Mouse (Mus musculus) intestine, embryonic 14.5 days (tissue): Measurements from ENCODE around the gene Gpr55. TPM values are rescaled to one million over a fixed set of nuclear protein-coding genes. Genes with fewer than 3 reads are reported as not detected.

ENCODE experiments used
- ATAC-seq: fragments of 200-750 bp; cut with Nextera tagmentation; replicated peaks from 2 replicates; pipeline ENCODE4 v1.8.0; 2017; ENCODE audit warnings: low read depth, moderate number of reproducible peaks, moderate TSS enrichment, moderate library complexity; ENCODE audit not compliant: low FRiP score, low TSS enrichment
- DNase-seq: peaks from one replicate; pipeline ENCODE4 v3.0.0-alpha.2; 2018; ENCODE audit warnings: low spot score
- H3K27ac ChIP-seq: fragments of 300-500 bp; sonication (generic); 2 replicates; pipeline ENCODE4 v1.5.1; 2014; ENCODE audit warnings: low read depth, mild to moderate bottlenecking, control low read depth
- H3K27me3 ChIP-seq: fragments of 300-500 bp; sonication (generic); replicated peaks from 2 replicates; pipeline ENCODE4 v1.6.1; 2014; ENCODE audit warnings: low read length, control low read depth; ENCODE audit not compliant: control insufficient read depth, insufficient read depth
- H3K36me3 ChIP-seq: fragments of 300-500 bp; sonication (generic); 2 replicates; pipeline ENCODE4 v1.6.1; 2014; ENCODE audit warnings: low read length, control low read depth; ENCODE audit not compliant: control insufficient read depth, insufficient read depth
- H3K4me1 ChIP-seq: fragments of 300-500 bp; sonication (generic); replicated peaks from 2 replicates; pipeline ENCODE4 v1.6.1; 2014; ENCODE audit warnings: low read length, control low read depth, mixed read lengths; ENCODE audit not compliant: control insufficient read depth, insufficient read depth
- H3K4me2 ChIP-seq: fragments of 300-500 bp; sonication (generic); 2 replicates; pipeline ENCODE4 v1.6.1; 2014; ENCODE audit warnings: low read length
- H3K4me3 ChIP-seq: fragments of 300-500 bp; sonication (generic); 2 replicates; pipeline ENCODE4 v1.5.1; 2014; ENCODE audit warnings: low read depth, low read length, control low read depth, mixed read lengths
- H3K9ac ChIP-seq: fragments of 300-500 bp; sonication (generic); 2 replicates; pipeline ENCODE4 v1.6.1; 2014; ENCODE audit warnings: mild to moderate bottlenecking, low read length
- H3K9me3 ChIP-seq: fragments of 300-500 bp; sonication (generic); 2 replicates; pipeline ENCODE4 v1.6.1; 2016; ENCODE audit warnings: low read length, control low read depth; ENCODE audit not compliant: control insufficient read depth
- WGBS: fragments of 180-500 bp; shearing (Covaris S2); extraction: QIAGEN DNeasy Blood & Tissue Kit; methylation state at CpG from one replicate; pipeline ENCODE4 v1.1.7; 2014; 5-methylcytosine and 5-hydroxymethylcytosine counted together
- polyA plus RNA-seq: library from polyadenylated mRNA; unstranded; fragments of >200 nt; fragmentation: Nextera tagmentation; extraction: Ambion mirVana; gene quantifications from 2 replicates; pipeline ENCODE4 v1.2.1, GENCODE M21; 2014

Gene Gpr55
- polyA plus RNA-seq, 1 experiment from 2014 or later, result not detected

DNA sequence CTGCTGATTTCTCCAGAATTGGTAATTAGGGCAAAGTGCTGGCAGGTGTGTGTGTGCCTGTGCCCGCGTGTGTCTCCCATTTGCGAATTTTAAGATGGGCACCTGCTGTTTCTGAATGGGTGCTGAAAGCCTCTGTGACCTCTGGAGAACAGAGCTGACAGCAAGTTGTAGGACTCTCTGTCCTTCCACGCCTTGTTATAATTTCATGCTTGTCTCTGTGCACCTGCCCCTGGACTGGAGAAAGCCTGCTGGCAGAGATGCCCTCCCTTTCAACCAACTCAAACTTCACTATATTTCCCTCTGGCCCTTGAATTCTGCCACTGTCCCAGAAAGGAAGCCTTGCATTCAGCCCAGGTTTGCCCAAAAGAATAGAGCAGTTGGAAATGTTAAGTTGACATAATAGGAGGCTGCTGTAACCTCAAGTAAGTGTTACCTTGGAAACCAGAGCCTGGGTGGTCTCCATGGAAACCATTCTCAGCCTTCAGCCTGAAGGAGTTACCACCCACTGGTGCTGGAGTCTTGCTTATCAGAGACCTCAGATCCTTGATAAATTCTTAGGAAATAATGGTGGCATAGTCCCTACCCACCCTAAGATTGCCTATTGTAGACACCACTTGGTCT lies 43.9 kb downstream of the Gpr55 start:
- Histone ChIP-seq H3K9me3 (no peaks in the 10 kb centered on the region), H3K4me1 (no peaks in the 10 kb centered on the region), H3K4me2 (no peak overlapping the region), H3K27ac (no peak overlapping the region), H3K27me3 (no peaks in the 10 kb centered on the region), H3K36me3 (no peaks in the 10 kb centered on the region), H3K9ac (no peak overlapping the region), H3K4me3 (no peak overlapping the region)
- 52% methylated on average over 4 of the region's 4 CpGs for WGBS
- ATAC-seq (no peak), DNase-seq (no peak)

DNA sequence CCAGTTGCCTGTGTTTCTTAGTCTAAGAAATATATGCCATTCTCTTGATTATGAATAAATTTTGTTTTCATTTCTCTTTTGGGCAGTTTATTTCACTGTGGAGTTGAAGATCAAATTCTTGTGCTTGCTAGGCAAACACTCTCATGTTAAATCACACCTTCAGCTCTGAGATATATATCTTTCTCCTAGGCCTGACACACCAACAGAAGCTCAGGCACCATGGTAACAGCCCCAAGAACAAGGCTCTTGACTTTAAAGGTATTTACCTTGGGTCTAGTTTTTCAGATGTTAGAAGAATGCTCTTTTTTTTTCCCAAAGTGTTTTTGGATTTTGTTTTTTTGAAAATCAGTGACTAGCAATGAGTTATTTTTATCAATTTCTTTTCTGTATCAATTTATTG lies 44.9 kb downstream of the Gpr55 start:
- DNase-seq, result no peak
- no peaks in the 10 kb centered on the region for H3K9me3 ChIP-seq
- ATAC-seq, result no peak
- H3K27ac ChIP-seq, result no peak overlapping the region
- H3K27me3 ChIP-seq, result no peaks in the 10 kb centered on the region
- H3K36me3 ChIP-seq, result no peaks in the 10 kb centered on the region
- H3K9ac ChIP-seq, result no peak overlapping the region
- H3K4me1 ChIP-seq, result no peaks in the 10 kb centered on the region
- no peak overlapping the region for H3K4me2 ChIP-seq
- no peak overlapping the region for H3K4me3 ChIP-seq

DNA sequence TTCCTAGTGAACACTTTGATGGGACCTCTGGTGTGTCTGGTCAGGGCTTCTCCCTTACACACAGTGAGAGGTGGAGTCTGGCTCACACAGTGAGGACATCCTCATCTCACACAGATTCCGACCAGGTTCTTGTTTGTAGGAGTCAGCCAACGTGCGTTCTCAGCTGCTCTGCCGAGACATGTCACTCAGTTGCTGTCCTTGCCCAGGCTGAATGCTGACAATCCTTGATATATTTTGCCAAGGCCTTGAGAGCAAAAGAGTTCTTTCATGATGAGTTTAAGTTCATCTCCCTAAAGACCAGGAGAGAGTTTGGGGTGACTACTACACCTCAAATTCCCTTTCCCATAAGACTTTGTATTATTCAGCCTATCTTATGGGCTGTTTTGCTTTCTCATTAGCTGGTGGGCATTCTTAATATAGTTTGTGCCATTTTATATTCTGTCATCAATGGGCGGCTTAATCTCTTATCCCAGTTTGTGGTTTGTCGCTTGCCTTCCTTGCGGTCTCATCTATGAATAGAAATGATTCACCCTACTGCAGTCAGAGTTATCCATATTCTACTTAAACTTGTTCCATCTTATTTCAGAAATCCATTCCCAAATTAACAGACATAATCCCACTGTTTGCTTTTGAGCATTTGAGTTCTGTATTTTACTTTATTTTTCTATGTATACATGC lies 47.6 kb downstream of the Gpr55 start:
- no peak overlapping the region for H3K27ac ChIP-seq
- no peaks in the 10 kb centered on the region for H3K27me3 ChIP-seq
- peaks cover 2% of the 10 kb centered on the region; the same call in 1 of the 2 replicates for H3K36me3 ChIP-seq
- no peak for DNase-seq
- H3K9ac ChIP-seq, result no peak overlapping the region
- no peak for ATAC-seq
- 91% methylated on average over 7 of the region's 7 CpGs for whole genome bisulfite sequencing
- H3K4me2 ChIP-seq, result no peak overlapping the region
- no peak overlapping the region for H3K4me3 ChIP-seq
- no peaks in the 10 kb centered on the region for H3K9me3 ChIP-seq
- H3K4me1 ChIP-seq, result peaks cover 8% of the 10 kb centered on the region

DNA sequence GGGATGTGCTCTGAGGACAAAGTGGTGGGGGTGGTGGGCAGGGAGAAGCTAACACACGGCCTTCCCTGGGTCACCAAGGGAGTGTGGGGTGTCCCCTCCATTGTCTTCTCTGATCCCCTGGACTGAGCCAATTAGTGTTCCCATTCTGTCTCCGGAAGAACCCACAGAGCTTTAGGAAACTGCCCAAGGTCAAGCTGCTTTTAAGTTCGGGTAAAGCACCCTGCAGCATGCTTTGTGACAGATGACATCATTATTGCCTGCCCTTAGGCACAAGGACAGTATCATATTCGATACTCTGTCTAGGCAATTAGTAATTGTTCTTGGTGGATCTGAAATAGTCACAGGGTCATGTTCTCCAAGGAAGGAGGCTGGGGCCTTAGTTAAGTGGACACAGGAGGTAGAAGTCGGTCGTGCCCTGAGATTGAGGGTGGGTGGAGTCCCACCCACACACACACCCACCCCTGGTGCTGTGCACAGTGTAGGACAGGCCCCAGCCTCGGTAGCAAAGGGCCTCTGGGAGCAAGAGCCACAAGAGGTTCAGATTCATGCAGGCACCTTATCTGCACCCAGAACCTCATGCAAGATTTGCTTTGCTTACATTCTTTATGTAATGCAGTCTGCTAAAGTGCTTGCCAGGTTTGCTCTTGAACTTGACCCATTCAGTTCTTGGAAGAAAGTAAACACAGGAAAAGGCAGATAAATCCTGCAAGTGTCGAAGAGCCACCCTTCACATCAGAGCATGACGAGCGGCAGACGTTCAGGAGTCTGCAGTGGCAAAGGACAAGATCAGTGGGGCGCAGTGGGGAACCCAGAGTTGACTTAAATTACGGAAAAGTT lies 51.8 kb downstream of the Gpr55 start:
- DNase-seq (no peak), ATAC-seq (peak; percentile 54; the same call in 1 of the 2 replicates)
- no peak overlapping the region for H3K4me2 ChIP-seq
- H3K9me3 ChIP-seq, result no peaks in the 10 kb centered on the region
- peaks cover 8% of the 10 kb centered on the region for H3K4me1 ChIP-seq
- WGBS, result 30% methylated on average over 13 of the region's 13 CpGs
- H3K36me3 ChIP-seq, result peaks cover 44% of the 10 kb centered on the region
- H3K27ac ChIP-seq, result peak overlapping the region; percentile 33; the same call in 1 of the 2 replicates
- no peak overlapping the region for H3K9ac ChIP-seq
- no peak overlapping the region for H3K4me3 ChIP-seq
- H3K27me3 ChIP-seq, result no peaks in the 10 kb centered on the region

DNA sequence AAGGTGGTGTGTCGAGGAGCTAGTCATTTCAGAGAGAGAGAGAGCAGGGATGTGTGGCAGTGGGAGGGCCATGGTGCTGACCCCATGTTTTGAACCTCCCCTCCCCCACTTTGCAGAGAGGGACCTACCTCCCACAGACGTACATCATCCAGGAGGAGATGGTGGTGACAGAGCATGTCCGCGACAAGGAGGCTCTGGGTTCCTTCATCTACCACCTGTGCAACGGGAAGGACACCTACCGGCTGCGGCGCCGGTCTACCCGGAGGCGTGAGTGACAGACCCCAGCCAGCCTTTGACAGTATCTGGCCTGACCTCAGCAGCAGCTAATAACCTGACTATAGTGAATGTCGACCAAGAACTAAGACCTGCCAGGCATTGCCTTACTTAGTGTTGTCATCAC lies 53.9 kb downstream of the Gpr55 start:
- no peaks in the 10 kb centered on the region for H3K27me3 ChIP-seq
- no peaks in the 10 kb centered on the region for H3K9me3 ChIP-seq
- H3K9ac ChIP-seq, result no peak overlapping the region
- no peak overlapping the region for H3K27ac ChIP-seq
- 87% methylated on average over 12 of the region's 12 CpGs for WGBS
- no peak overlapping the region for H3K4me2 ChIP-seq
- DNase-seq (no peak), ATAC-seq (no peak)
- H3K4me1 ChIP-seq, result peaks cover 14% of the 10 kb centered on the region
- H3K36me3 ChIP-seq, result peaks cover 56% of the 10 kb centered on the region
- no peak overlapping the region for H3K4me3 ChIP-seq

DNA sequence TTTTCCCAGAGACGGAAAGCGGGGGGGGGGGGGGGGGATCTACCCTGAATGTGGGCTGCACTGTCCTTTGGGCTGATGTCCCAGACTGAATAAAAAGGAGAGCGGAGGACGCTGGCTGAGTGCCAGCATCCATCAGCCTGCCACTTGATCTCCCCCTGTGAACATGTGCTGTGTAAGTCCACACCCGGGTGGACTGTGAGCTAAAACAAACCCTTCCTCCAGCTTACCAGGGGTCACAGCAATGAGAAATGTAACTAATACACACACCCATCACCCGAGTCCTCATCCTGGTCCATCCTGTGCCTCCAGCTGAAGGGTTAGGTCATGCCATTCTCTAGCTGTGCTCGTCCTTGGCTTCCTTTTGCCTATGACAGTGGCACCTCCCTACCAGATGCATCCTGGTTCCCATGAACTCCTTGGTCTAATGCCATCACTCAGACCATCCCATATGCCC lies 58.7 kb downstream of the Gpr55 start:
- H3K4me3 ChIP-seq, result no peak overlapping the region
- no peak overlapping the region for H3K27ac ChIP-seq
- H3K4me1 ChIP-seq, result peaks cover 43% of the 10 kb centered on the region
- H3K9ac ChIP-seq, result no peak overlapping the region
- DNase-seq (no peak), ATAC-seq (0 out of 2 replicates have a peak, but pooled peaks have one; percentile 34)
- H3K4me2 ChIP-seq, result no peak overlapping the region
- no peaks in the 10 kb centered on the region for H3K27me3 ChIP-seq
- H3K36me3 ChIP-seq, result peaks cover 43% of the 10 kb centered on the region
- H3K9me3 ChIP-seq, result no peaks in the 10 kb centered on the region
- 39% methylated on average over 7 of the region's 7 CpGs for WGBS

DNA sequence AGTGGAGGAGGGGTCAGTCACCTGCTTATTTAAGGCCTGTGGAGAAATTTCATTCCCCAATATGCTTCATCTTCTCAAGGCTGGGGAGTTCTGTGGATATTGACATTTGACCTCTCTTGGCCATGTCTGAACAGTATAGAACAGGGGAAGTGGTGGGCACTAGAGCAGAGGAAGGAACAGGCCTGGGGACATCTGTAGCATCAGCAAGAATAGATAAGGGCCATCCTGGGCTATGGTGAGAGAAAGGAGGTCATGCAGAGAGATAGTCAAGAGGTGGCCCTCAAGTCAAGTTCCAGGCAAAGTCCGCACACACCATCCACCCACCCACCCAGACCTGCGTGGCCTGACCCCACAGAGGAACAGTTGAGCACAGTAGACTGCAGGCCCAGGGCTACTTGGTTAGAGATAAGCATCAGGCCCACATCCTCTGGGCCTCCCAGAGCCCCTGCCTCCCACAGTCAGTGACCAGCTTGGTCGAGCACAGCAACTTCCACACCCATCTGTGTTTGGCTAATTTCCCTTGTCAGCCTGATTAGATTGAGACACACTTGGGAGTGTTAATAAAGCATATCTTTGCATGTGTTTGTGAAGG lies 59.2 kb downstream of the Gpr55 start:
- Histone ChIP-seq H3K36me3 (peaks cover 38% of the 10 kb centered on the region), H3K27me3 (no peaks in the 10 kb centered on the region), H3K27ac (no peak overlapping the region), H3K4me2 (no peak overlapping the region), H3K4me3 (no peak overlapping the region), H3K9ac (no peak overlapping the region), H3K9me3 (no peaks in the 10 kb centered on the region), H3K4me1 (peaks cover 49% of the 10 kb centered on the region)
- 61% methylated on average over 3 of the region's 3 CpGs for WGBS
- no peak for DNase-seq
- 0 out of 2 replicates have a peak, but pooled peaks have one; percentile 40 for ATAC-seq

DNA sequence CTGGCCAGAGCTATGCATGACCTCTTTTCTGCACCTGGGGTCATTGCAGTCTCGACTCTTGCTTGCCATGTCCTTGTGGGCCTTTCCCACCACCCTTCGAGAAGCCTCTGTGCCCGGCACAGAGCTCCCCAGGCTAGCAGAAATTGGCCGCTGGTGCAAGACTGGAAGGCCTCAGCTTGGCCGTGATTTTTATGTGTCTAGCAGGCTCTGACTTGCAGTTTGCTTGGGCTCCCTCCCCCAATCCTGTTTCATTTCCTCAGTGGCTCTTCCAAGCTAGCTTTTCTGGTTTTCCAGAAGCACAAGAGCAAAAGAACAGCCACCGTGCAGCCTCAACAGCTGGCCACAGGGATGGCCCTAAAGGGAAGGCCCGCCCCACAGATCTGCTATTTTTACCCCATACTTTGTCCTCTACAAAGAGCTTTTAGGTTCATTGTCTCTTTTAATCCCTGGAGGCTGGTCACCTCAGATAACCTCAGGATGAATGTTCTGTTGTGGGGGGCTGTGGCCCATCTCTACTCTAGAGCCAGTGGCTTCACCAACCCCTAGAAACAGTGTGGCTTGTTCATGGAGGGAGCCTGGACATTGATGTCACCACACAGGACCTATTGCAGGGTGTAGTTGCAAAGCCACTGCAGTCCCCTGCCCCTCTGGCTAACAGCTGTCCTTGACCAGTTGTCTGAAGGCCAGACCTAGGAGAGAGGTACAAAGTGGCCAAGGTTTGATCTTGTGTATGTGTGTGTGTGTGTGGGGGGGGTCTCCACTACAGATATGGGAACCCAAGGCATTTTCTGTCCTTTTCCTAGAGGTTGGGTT lies 60.1 kb downstream of the Gpr55 start:
- 58% methylated on average over 7 of the region's 7 CpGs for WGBS
- Histone ChIP-seq H3K27ac (no peak overlapping the region), H3K4me2 (no peak overlapping the region), H3K4me1 (peaks cover 57% of the 10 kb centered on the region), H3K4me3 (no peak overlapping the region), H3K9me3 (no peaks in the 10 kb centered on the region), H3K27me3 (no peaks in the 10 kb centered on the region), H3K36me3 (peaks cover 29% of the 10 kb centered on the region), H3K9ac (no peak overlapping the region)
- ATAC-seq, result no peak
- DNase-seq, result no peak
